Mouse (Mus musculus) liver, adult 2 months (tissue): Measurements from ENCODE around the gene Ddx3x. TPM values are rescaled to one million over a fixed set of nuclear protein-coding genes. Genes with fewer than 3 reads are reported as not detected.

ENCODE experiments used
- DNase-seq: peaks from one replicate; pipeline ENCODE4 v3.0.0-alpha.2; 2011; ENCODE audit warnings: low read depth, low spot score; ENCODE audit errors: extremely low read depth
- H3K27ac ChIP-seq: fragments of 200-500 bp; replicated peaks from 2 replicates; pipeline ENCODE4 v1.5.1; 2012; ENCODE audit warnings: low read depth, mild to moderate bottlenecking, control low read depth, inconsistent platforms, low read length; ENCODE audit not compliant: insufficient read depth
- H3K27me3 ChIP-seq: fragments of 200-500 bp; 2 replicates; pipeline ENCODE4 v1.6.1; 2012; ENCODE audit warnings: mild to moderate bottlenecking, moderate library complexity, low read length, inconsistent platforms; ENCODE audit not compliant: control insufficient read depth, insufficient read depth
- H3K36me3 ChIP-seq: fragments of 200-500 bp; 2 replicates; pipeline ENCODE4 v1.6.1; 2012; ENCODE audit warnings: low read length, inconsistent platforms; ENCODE audit not compliant: control insufficient read depth, insufficient read depth
- H3K4me1 ChIP-seq: fragments of 200-500 bp; 2 replicates; pipeline ENCODE4 v1.6.1; 2011; ENCODE audit warnings: low read length; ENCODE audit not compliant: control insufficient read depth, insufficient read depth
- H3K4me3 ChIP-seq: fragments of 200-500 bp; 2 replicates; pipeline ENCODE4 v1.5.1; 2011; ENCODE audit warnings: low read depth, mild to moderate bottlenecking, control low read depth, low read length, moderate library complexity; ENCODE audit not compliant: insufficient read depth
- H3K79me2 ChIP-seq: fragments of 200-500 bp; 2 replicates; pipeline ENCODE4 v1.6.1; 2012; ENCODE audit warnings: inconsistent platforms, mild to moderate bottlenecking, low read length, moderate library complexity; ENCODE audit not compliant: control insufficient read depth, insufficient read depth
- H3K9ac ChIP-seq: fragments of 200-500 bp; 2 replicates; pipeline ENCODE4 v1.6.1; 2012; ENCODE audit warnings: low read depth, mild to moderate bottlenecking, control low read depth, inconsistent platforms, low read length
- CTCF ChIP-seq: fragments of 200-500 bp; IDR thresholded peaks from 2 replicates; pipeline ENCODE4 v1.5.1; 2011; ENCODE audit warnings: low read depth, low read length, control low read depth
- POLR2A ChIP-seq: fragments of 200-500 bp; IDR thresholded peaks from 2 replicates; pipeline ENCODE4 v1.6.1; 2011; ENCODE audit warnings: low read length, control low read depth; ENCODE audit not compliant: insufficient read depth; ENCODE audit errors: extremely low read depth
- WGBS: fragments of 180-500 bp; shearing (Covaris S2); methylation state at CpG from one replicate; pipeline ENCODE4 v1.1.7; 2018; 5-methylcytosine and 5-hydroxymethylcytosine counted together
- polyA plus RNA-seq: library from polyadenylated mRNA; depleted of rRNA; stranded (reverse); fragments of >200 nt; gene quantifications from 2 replicates; pipeline ENCODE4 v1.2.3, GENCODE M21; 2012
- total RNA-seq: library from RNA; depleted of rRNA; stranded (reverse); fragments of >200 nt; gene quantifications from 2 replicates; pipeline ENCODE4 v1.2.3, GENCODE M21; 2014

The Ddx3x gene
- total and polyA plus RNA-seq, 2 experiments: 19.9 to 147 TPM

- no peak for DNase-seq
- no peak overlapping the region for H3K27ac ChIP-seq
- H3K9ac ChIP-seq: no peak overlapping the region
- H3K36me3 ChIP-seq: peaks cover 1% of the 10 kb centered on the region
- TF ChIP-seq POLR2A (no peak), CTCF (no peak)
- no peaks in the 10 kb centered on the region for H3K27me3 ChIP-seq
- H3K4me1 ChIP-seq: peaks cover 8% of the 10 kb centered on the region
- WGBS: 97% methylated on average over 17 of the region's 17 CpGs
- H3K4me3 ChIP-seq: no peak overlapping the region
- peaks cover 13% of the 10 kb centered on the region for H3K79me2 ChIP-seq
Observed at GRCm38 (mm10) chrX:13278996-13279395, 1.8 kb upstream of the Ddx3x start.

- Histone ChIP-seq H3K9ac (peak overlapping the region; percentile 71), H3K79me2 (peaks cover 13% of the 10 kb centered on the region), H3K27me3 (no peaks in the 10 kb centered on the region), H3K36me3 (peaks cover 9% of the 10 kb centered on the region), H3K4me1 (peaks cover 13% of the 10 kb centered on the region), H3K27ac (peak overlapping the region; percentile 88), H3K4me3 (peak overlapping the region; percentile 100)
- no peak for TF ChIP-seq CTCF
- TF ChIP-seq POLR2A: no peak
- no peak for DNase-seq
- WGBS: under 1% methylated on average over 14 of the region's 14 CpGs
Observed at GRCm38 (mm10) chrX:13280037-13280408, 747 bp upstream of the Ddx3x start.

- Histone ChIP-seq H3K36me3 (peaks cover 19% of the 10 kb centered on the region), H3K9ac (peak overlapping the region; percentile 100), H3K4me3 (peak overlapping the region; percentile 100), H3K27me3 (no peaks in the 10 kb centered on the region), H3K79me2 (peaks cover 13% of the 10 kb centered on the region), H3K27ac (peak overlapping the region; percentile 99), H3K4me1 (peaks cover 7% of the 10 kb centered on the region; the same call in 1 of the 2 replicates)
- TF ChIP-seq POLR2A (no peak), CTCF (no peak)
- DNase-seq: no peak
- 1% methylated on average over 62 of the region's 89 CpGs for WGBS
Observed at GRCm38 (mm10) chrX:13281329-13282088, 739 bp downstream of the Ddx3x start.

- Histone ChIP-seq H3K27me3 (no peaks in the 10 kb centered on the region), H3K36me3 (peaks cover 24% of the 10 kb centered on the region), H3K4me3 (peak overlapping the region; percentile 100), H3K9ac (peak overlapping the region; percentile 100), H3K4me1 (peaks cover 7% of the 10 kb centered on the region; the same call in 1 of the 2 replicates), H3K27ac (peak overlapping the region; percentile 99), H3K79me2 (peaks cover 13% of the 10 kb centered on the region)
- WGBS: under 1% methylated on average over 16 of the region's 16 CpGs
- peak; percentile 62 for DNase-seq
- no peak for TF ChIP-seq POLR2A
- no peak for TF ChIP-seq CTCF
Observed at GRCm38 (mm10) chrX:13282089-13282850, 1.5 kb downstream of the Ddx3x start.

GRCm38 (mm10) chrX:13285772-13286171, 5.0 kb downstream of the Ddx3x start:
- H3K27ac ChIP-seq: no peak overlapping the region
- H3K27me3 ChIP-seq: no peaks in the 10 kb centered on the region
- H3K79me2 ChIP-seq: peaks cover 13% of the 10 kb centered on the region
- WGBS: 33% methylated on average over 4 of the region's 4 CpGs
- H3K9ac ChIP-seq: no peak overlapping the region
- no peak overlapping the region for H3K4me3 ChIP-seq
- H3K4me1 ChIP-seq: peaks cover 7% of the 10 kb centered on the region; the same call in 1 of the 2 replicates
- TF ChIP-seq POLR2A (no peak), CTCF (no peak)
- H3K36me3 ChIP-seq: peaks cover 50% of the 10 kb centered on the region
- no peak for DNase-seq
